Mouse (Mus musculus) inflammation-experienced regulatory T-cells, adult 16 weeks (primary cell): ENCODE measurements around the gene Gm11127. TPM values are rescaled to one million over a fixed set of nuclear protein-coding genes. Genes with fewer than 3 reads are reported as not detected.

Source experiments
- polyA plus RNA-seq: library from polyadenylated mRNA; unstranded; fragments of 100-300 nt; shearing (Covaris generic); gene quantifications from one replicate; pipeline ENCODE4 v1.2.1, GENCODE M21; 2017

Gm11127 gene
- 0.30 TPM for polyA plus RNA-seq

DNA sequence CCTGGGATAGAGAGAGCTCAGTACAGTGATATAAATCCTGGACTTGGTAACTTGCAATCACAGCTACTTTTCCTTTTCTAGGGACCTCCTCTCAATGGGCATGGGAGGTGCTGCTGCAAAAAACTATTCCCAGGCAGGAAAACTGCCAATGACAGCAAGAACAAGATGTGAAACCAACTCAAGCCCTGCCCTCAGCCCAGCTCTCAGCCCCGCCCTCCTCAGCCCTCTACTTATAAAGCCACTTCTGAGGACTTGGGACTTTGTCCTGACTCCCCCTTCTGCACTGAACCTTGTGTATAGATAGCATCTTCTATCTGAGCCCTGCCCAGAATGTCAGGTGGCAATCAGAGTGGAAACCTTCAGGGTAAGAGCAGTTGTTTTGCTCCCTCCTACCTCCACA is at the start of gene Gm11127:
TSS of gene Gm11127 (minus strand) at position 10 of the 400 bp plus-strand sequence.

DNA sequence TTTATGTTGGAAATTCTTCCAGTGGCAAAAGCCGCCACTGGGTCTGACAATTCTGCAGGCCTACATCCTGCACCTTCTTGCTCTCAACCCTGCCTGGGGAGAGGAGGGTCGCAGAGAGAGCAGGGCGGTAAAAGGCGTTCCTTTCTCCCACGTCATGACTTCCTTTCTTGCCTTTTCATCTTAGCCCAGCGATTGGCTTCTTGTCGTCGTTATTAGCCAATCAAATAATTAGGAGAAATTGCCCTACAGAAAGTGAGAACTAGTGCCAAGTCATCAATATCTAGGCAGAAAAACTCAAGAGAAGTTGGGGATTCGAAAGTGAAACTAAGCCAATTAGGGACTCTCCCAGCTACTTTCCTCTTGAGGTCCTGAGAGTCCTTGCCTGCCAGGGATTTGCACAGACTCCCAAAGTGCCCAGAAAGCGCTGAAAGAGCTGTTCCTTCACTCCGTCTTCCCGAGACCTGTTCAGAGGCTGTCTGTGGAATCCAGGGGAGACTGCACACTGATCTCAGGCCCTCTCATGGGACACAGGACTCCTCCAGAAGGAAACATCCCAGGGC is 15.5 kb downstream of the Gm11127 start, which contains the start of the genes H2-T22 and Gm6034:
TSS of gene H2-T22 (minus strand) at position 138 of the 560 bp plus-strand sequence.
TSS of gene Gm6034 (plus strand) at position 352 of the 560 bp plus-strand sequence.

DNA sequence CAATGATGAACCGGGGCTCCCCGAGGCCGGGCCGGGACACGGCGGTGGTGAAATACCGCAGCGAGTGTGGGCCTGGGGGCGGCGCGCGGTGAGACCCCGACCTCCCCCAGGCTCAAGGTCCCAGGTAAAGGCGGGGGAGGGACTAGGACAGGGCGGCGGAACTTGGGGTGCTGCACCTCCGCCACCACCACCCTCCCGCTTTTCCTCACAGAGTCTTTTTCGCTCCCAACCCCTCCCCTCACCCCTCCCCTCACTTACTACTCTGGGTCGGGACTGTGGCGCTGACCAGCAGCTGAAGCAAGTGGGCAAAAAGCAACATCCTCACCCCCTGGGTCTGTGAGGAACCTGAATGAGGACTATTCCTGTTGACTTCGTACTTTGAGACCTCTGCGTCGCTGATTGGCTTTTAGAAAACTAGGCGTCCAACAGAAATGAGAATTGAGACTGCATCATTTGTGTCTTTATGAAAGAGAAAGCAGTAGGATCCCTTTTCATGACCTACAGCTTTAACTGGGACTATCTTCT is 25.8 kb downstream of the Gm11127 start, which contains the start of gene H2-T23:
TSS of gene H2-T23 (minus strand) at position 505 of the 525 bp plus-strand sequence.

DNA sequence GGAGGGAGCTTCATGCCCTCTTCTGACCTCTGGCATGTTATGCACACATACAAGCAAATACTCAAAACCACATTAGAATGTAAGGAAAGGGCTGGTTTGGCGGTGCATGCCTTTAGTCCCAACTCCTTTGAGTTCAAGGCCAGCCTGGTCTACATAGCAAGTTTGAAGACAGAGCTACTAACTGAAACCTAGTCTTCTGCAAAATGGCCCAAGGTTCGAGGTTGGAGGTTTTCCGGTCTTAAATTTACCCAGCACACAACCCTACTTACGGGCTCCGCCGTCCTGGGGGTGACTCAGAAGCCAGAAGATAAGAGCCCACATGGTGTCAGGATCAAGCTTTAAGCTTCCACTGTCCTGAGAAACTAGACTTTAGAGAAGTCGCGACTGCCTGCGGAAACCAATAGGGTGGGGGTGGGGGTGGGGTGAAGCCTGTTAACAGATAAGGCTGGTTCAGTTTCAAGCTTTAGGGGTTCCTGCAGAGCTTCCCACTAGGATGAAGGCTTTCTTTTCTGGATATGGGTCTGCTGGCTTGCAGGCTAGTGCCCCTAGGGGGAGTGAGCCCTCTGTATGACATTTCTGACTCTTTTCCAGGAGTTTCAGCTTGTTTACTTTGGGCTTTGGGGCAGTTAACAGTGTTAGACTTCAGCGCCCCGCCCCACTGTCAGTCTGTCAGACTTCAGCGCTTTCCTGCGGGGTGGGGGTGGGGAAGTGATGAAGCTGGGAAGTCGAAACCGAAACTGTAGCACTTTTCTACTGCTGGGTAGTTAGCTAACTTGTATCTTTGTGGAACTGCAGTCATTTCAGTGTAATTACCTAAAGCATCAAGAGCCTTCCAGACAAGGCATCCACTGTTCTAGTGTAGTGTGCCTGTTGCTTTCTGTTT is 37.7 kb downstream of the Gm11127 start, which contains the start of gene H2-T24:
TSS of gene H2-T24 (minus strand) at position 370 of the 883 bp plus-strand sequence.

Other genes starting within 250 kb of the Gm11127 start
- gene Ier3, start 236.7 kb downstream of the Gm11127 start, polyA plus RNA-seq, result 2.0 TPM
- 55.9 TPM for gene Flot1, start 235.1 kb downstream of the Gm11127 start, polyA plus RNA-seq
- 127 TPM for gene Tubb5, start 220.1 kb downstream of the Gm11127 start, polyA plus RNA-seq
- gene Mdc1, start 216.9 kb downstream of the Gm11127 start, polyA plus RNA-seq, result 23.5 TPM
- gene Nrm, start 197.1 kb downstream of the Gm11127 start, polyA plus RNA-seq, result 29.0 TPM
- gene Ppp1r18, start 192.8 kb downstream of the Gm11127 start, polyA plus RNA-seq, result 605 TPM
- 23.5 TPM for gene Dhx16, start 178.6 kb downstream of the Gm11127 start, polyA plus RNA-seq
- gene 2310061I04Rik, start 160.9 kb downstream of the Gm11127 start, polyA plus RNA-seq, result 40.7 TPM
- gene Atat1, start 148.3 kb downstream of the Gm11127 start, polyA plus RNA-seq, result 22.1 TPM
- 85.8 TPM for gene Mrps18b, start 142.0 kb downstream of the Gm11127 start, polyA plus RNA-seq
- 59.3 TPM for gene Ppp1r10, start 141.9 kb downstream of the Gm11127 start, polyA plus RNA-seq
- 174 TPM for gene Abcf1, start 88.6 kb downstream of the Gm11127 start, polyA plus RNA-seq
- 20.4 TPM for gene Gnl1, start 78.5 kb downstream of the Gm11127 start, polyA plus RNA-seq
- 23.3 TPM for gene Prr3, start 78.1 kb downstream of the Gm11127 start, polyA plus RNA-seq
- gene H2-T24, start 37.8 kb downstream of the Gm11127 start, polyA plus RNA-seq, result 19.4 TPM
- gene H2-T23, start 25.5 kb downstream of the Gm11127 start, polyA plus RNA-seq, result 776 TPM
- 250 TPM for gene H2-T22, start 15.6 kb downstream of the Gm11127 start, polyA plus RNA-seq
- gene Gm6034, start 15.4 kb downstream of the Gm11127 start, polyA plus RNA-seq, result 0.24 TPM
- 1.5 TPM for gene Gm19684, start 63.3 kb upstream of the Gm11127 start, polyA plus RNA-seq
- gene Gm7030, start 71.1 kb upstream of the Gm11127 start, polyA plus RNA-seq, result not detected
- 12.4 TPM for gene Gm8909, start 110.2 kb upstream of the Gm11127 start, polyA plus RNA-seq
- gene H2-T3, start 131.9 kb upstream of the Gm11127 start, polyA plus RNA-seq, result 0.65 TPM
- gene Rpp21, start 199.7 kb upstream of the Gm11127 start, polyA plus RNA-seq, result 190 TPM
- 25.1 TPM for gene Trim39, start 213.9 kb upstream of the Gm11127 start, polyA plus RNA-seq
- not detected for gene H2-M10.2, start 228.1 kb upstream of the Gm11127 start, polyA plus RNA-seq